Mouse (Mus musculus) heart, postnatal 36 days (tissue): ENCODE measurements around the gene 4921517D22Rik. TPM values are rescaled to one million over a fixed set of nuclear protein-coding genes. Genes with fewer than 3 reads are reported as not detected.

Experiments
- total RNA-seq, 2 experiments: library from RNA; stranded (reverse); gene quantifications; 2 replicates each; pipeline ENCODE4 v1.2.3; 2021

Gene 4921517D22Rik
- total RNA-seq, 2 experiments from 2014 or later = not detected

Other genes starting within 250 kb of the 4921517D22Rik start
- gene Agtpbp1, start 108.9 kb downstream of the 4921517D22Rik start, total RNA-seq = 100 to 1,000 TPM; 171 to 184 TPM
- gene Naa35, start 108.8 kb downstream of the 4921517D22Rik start, total RNA-seq = 10 to 100 TPM; 86.6 to 99.5 TPM
- gene Golm1, start 18.3 kb downstream of the 4921517D22Rik start, total RNA-seq = 10 to 100 TPM; 14.8 to 15.4 TPM
- not detected for gene Spata31d1a, start 16.2 kb upstream of the 4921517D22Rik start, total RNA-seq
- gene Spata31d1b, start 18.2 kb upstream of the 4921517D22Rik start, total RNA-seq = not detected
- not detected for gene Spata31d1d, start 37.6 kb upstream of the 4921517D22Rik start, total RNA-seq
- gene 1700014D04Rik, start 52.6 kb upstream of the 4921517D22Rik start, total RNA-seq = not detected
- 100 to 1,000 TPM; 215 to 228 TPM for gene Isca1, start 75.7 kb upstream of the 4921517D22Rik start, total RNA-seq
- gene Gm49354, start 88.1 kb upstream of the 4921517D22Rik start, total RNA-seq = not detected
- gene Tut7, start 129.0 kb upstream of the 4921517D22Rik start, total RNA-seq = 10 to 100 TPM; 44.6 to 45.8 TPM